Mouse (Mus musculus) MEL (cell line): Measurements from ENCODE around the gene D030056L22Rik. TPM values are rescaled to one million over a fixed set of nuclear protein-coding genes. Genes with fewer than 3 reads are reported as not detected.

ENCODE experiments used
- DNase-seq: peaks from one replicate; pipeline ENCODE4 v3.0.0; 2011; ENCODE audit warnings: low read depth, low spot score
- H3K27ac ChIP-seq: 2 replicates; pipeline ENCODE4 v1.5.1; 2012; ENCODE audit warnings: low read depth, mild to moderate bottlenecking, control low read depth, low read length, moderate library complexity; ENCODE audit not compliant: control insufficient read depth
- H3K27me3 ChIP-seq, 2 experiments: fragments of 150-350 bp in 1 of 2; sonication (generic) in 1 of 2; 2 replicates each; pipeline ENCODE4 v1.6.1; 2012; ENCODE audit warnings: low read length in 2 of 2, mild to moderate bottlenecking in 2 of 2, improper control_type of control experiment in 1 of 2, moderate library complexity in 1 of 2; ENCODE audit not compliant: insufficient read depth in 2 of 2, control insufficient read depth in 1 of 2
- H3K36me3 ChIP-seq, 2 experiments: 2 replicates each; pipeline ENCODE4 v1.6.1; 2012 to 2014; ENCODE audit warnings: low read length in 2 of 2, improper control_type of control experiment in 1 of 2, inconsistent platforms in 1 of 2, mild to moderate bottlenecking in 1 of 2; ENCODE audit not compliant: insufficient read depth in 2 of 2, control insufficient read depth in 1 of 2
- H3K4me1 ChIP-seq, 2 experiments: fragments of 150-350 bp in 1 of 2; sonication (generic) in 1 of 2; 2 replicates each; pipeline ENCODE4 v1.6.1; 2012; ENCODE audit warnings: low read length in 2 of 2, improper control_type of control experiment in 1 of 2, mild to moderate bottlenecking in 1 of 2; ENCODE audit not compliant: insufficient read depth in 2 of 2, control insufficient read depth in 1 of 2
- H3K4me3 ChIP-seq, 2 experiments: fragments of 150-350 bp in 1 of 2; sonication (generic) in 1 of 2; 2 replicates each; pipeline ENCODE4 v1.5.1; 2012; ENCODE audit warnings: low read depth in 2 of 2, low read length in 2 of 2, mild to moderate bottlenecking in 2 of 2, moderate library complexity in 2 of 2, control low read depth in 1 of 2, improper control_type of control experiment in 1 of 2; ENCODE audit not compliant: control insufficient read depth in 1 of 2, insufficient read depth in 1 of 2
- H3K79me2 ChIP-seq: 2 replicates; pipeline ENCODE4 v1.6.1; 2012; ENCODE audit warnings: mild to moderate bottlenecking, low read length, moderate library complexity; ENCODE audit not compliant: control insufficient read depth, poor library complexity, insufficient read depth
- H3K9ac ChIP-seq: 2 replicates; pipeline ENCODE4 v1.6.1; 2012; ENCODE audit warnings: low read depth, mild to moderate bottlenecking, control low read depth, low read length, moderate library complexity; ENCODE audit not compliant: control insufficient read depth, poor library complexity, severe bottlenecking
- H3K9me3 ChIP-seq: fragments of 150-350 bp; sonication (generic); replicated peaks from 2 replicates; pipeline ENCODE4 v1.6.1; 2012; ENCODE audit warnings: mild to moderate bottlenecking, low read length, improper control_type of control experiment, moderate library complexity; ENCODE audit not compliant: insufficient read depth
- CTCF ChIP-seq, 3 experiments: IDR thresholded peaks in 2 of 3; conservative IDR thresholded peaks in 1 of 3; 2 replicates each; pipeline ENCODE4 v1.5.1; 2011 to 2012; ENCODE audit warnings: low read length in 3 of 3, low read depth in 2 of 3, mild to moderate bottlenecking in 2 of 3, improper control_type of control experiment in 1 of 3, inconsistent platforms in 1 of 3, mixed read lengths in 1 of 3, moderate library complexity in 1 of 3; ENCODE audit not compliant: control insufficient read depth in 1 of 3, insufficient read depth in 1 of 3, poor library complexity in 1 of 3, severe bottlenecking in 1 of 3
- E2F4 ChIP-seq: IDR thresholded peaks from 2 replicates; pipeline ENCODE4 v1.6.1; 2011; ENCODE audit warnings: low read depth, low read length, improper control_type of control experiment, borderline replicate concordance
- EP300 ChIP-seq, 2 experiments: IDR thresholded peaks; 2 replicates each; pipeline ENCODE4 v1.6.1; 2011; ENCODE audit warnings: improper control_type of control experiment in 2 of 2, low read length in 2 of 2, low read depth in 1 of 2, mild to moderate bottlenecking in 1 of 2
- GATA1 ChIP-seq: IDR thresholded peaks from 2 replicates; pipeline ENCODE4 v1.6.1; 2011; ENCODE audit warnings: low read depth, low read length, improper control_type of control experiment
- JUND ChIP-seq: IDR thresholded peaks from 2 replicates; pipeline ENCODE4 v1.6.1; 2011; ENCODE audit warnings: low read depth, mild to moderate bottlenecking, improper control_type of control experiment, low read length
- MYC ChIP-seq: IDR thresholded peaks from 2 replicates; pipeline ENCODE4 v1.6.1; 2011; ENCODE audit warnings: low read depth, mild to moderate bottlenecking, low read length, improper control_type of control experiment, moderate library complexity
- RAD21 ChIP-seq: IDR thresholded peaks from 2 replicates; pipeline ENCODE4 v1.6.1; 2011; ENCODE audit warnings: mild to moderate bottlenecking, low read depth, low read length, improper control_type of control experiment
- RCOR1 ChIP-seq: IDR thresholded peaks from 2 replicates; pipeline ENCODE4 v1.6.1; 2012; ENCODE audit warnings: low read depth, mild to moderate bottlenecking, inconsistent platforms, low read length, improper control_type of control experiment
- SMC3 ChIP-seq: IDR thresholded peaks from 2 replicates; pipeline ENCODE4 v1.6.1; 2011; ENCODE audit warnings: low read depth, low read length, improper control_type of control experiment
- TCF12 ChIP-seq: IDR thresholded peaks from 2 replicates; pipeline ENCODE4 v1.6.1; 2014; ENCODE audit warnings: low read depth, mild to moderate bottlenecking, inconsistent platforms, low read length, improper control_type of control experiment, moderate library complexity
- ZC3H11A ChIP-seq: IDR thresholded peaks from 2 replicates; pipeline ENCODE4 v1.6.1; 2012; ENCODE audit warnings: low read depth, mild to moderate bottlenecking, inconsistent platforms, low read length, improper control_type of control experiment
- polyA plus RNA-seq, 2 experiments: library from polyadenylated mRNA; stranded (reverse) in 1 of 2; unstranded in 1 of 2; fragments of >175 nt in 1 of 2; fragments of >200 nt in 1 of 2; gene quantifications; 2 replicates each; pipeline versions ENCODE4 v1.2.1 to v1.2.4; 2012; ENCODE audit warnings: low replicate concordance in 2 of 2, low read depth in 1 of 2; ENCODE audit not compliant: insufficient read length in 2 of 2, insufficient read depth in 1 of 2, missing spikeins in 1 of 2
- total RNA-seq: library from RNA; depleted of rRNA; stranded (reverse); fragments of 300-350 nt; gene quantifications from 2 replicates; pipeline ENCODE4 v1.2.3, GENCODE M21; 2012

The D030056L22Rik gene
- total and polyA plus RNA-seq, 3 experiments, result 27.0 to 29.0 TPM; not detected in 1

GRCm38 (mm10) chr19:18720337-18720736 is 7.3 kb downstream of the D030056L22Rik start:
- no peak overlapping the region for H3K27ac ChIP-seq
- TF ChIP-seq CTCF (IDR thresholded peaks at IDR 0.05 in 2 of 3, conservative IDR thresholded peaks at IDR 0.05 in 1 of 3; ENCODE audit: control insufficient read depth in 1 of 3, insufficient read depth in 1 of 3, low read depth in 2 of 3, low read length in 3 of 3, poor library complexity in 1 of 3, severe bottlenecking in 1 of 3), result peak in 1 of 3 experiments; percentile 4; a peak in 1 of 6 replicates
- TF ChIP-seq GATA1, result no peak
- no peaks in the 10 kb centered on the region for H3K4me1 ChIP-seq
- H3K36me3 ChIP-seq, result peaks cover 9 to 10% of the 10 kb centered on the region in 2 experiments
- no peak overlapping the region for H3K4me3 ChIP-seq
- peaks cover 17% of the 10 kb centered on the region for H3K79me2 ChIP-seq
- no peak for DNase-seq
- H3K9me3 ChIP-seq, result no peaks in the 10 kb centered on the region
- H3K27me3 ChIP-seq, result no peaks in the 10 kb centered on the region
- no peak overlapping the region for H3K9ac ChIP-seq

DNA sequence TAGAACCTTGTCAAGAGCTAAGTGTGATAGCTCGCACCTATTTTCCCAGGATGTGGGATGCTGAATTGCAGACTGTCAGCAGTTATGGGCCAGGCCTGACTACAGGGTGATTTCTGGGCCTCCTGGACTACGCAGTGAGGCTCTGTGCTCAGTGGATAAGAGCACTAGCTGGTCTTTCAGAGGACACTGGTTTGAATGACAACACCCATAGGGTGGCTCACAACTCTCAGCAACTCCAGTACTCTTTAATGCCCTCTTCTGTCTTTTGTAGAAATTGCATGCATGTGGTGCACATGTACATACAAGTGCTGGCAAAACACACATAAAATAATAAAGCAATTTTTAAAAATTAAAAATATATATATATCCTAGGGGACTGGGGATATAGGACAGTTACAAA is 12.2 kb downstream of the D030056L22Rik start:
- TF ChIP-seq E2F4, result no peak
- TF ChIP-seq RAD21, result peak; percentile 23
- TF ChIP-seq CTCF (IDR thresholded peaks at IDR 0.05 in 2 of 3, conservative IDR thresholded peaks at IDR 0.05 in 1 of 3; ENCODE audit: control insufficient read depth in 1 of 3, insufficient read depth in 1 of 3, low read depth in 2 of 3, low read length in 3 of 3, poor library complexity in 1 of 3, severe bottlenecking in 1 of 3), result peak in 2 of 3 experiments; percentile 14 to 42; a peak in 3 of 6 replicates
- TF ChIP-seq ZC3H11A, result 0 out of 2 replicates have a peak, but pooled peaks have one; percentile 7
- TF ChIP-seq SMC3, result peak; percentile 51
- TF ChIP-seq, all 39 proteins: peak for 4
- Histone ChIP-seq H3K79me2 (no peaks in the 10 kb centered on the region), H3K4me3 (no peak overlapping the region), H3K27me3 (no peaks in the 10 kb centered on the region), H3K9me3 (no peaks in the 10 kb centered on the region), H3K36me3 (peaks cover 0 to 5% of the 10 kb centered on the region in 2 experiments; a peak in 1 of 4 replicates), H3K4me1 (peaks cover 2 to 4% of the 10 kb centered on the region in 2 experiments; a peak in 3 of 4 replicates), H3K9ac (no peak overlapping the region), H3K27ac (no peak overlapping the region)
- peak; percentile 67 for DNase-seq

- Histone ChIP-seq H3K4me1 (peaks cover 2 to 11% of the 10 kb centered on the region in 2 experiments; a peak in 3 of 4 replicates), H3K9ac (no peak overlapping the region), H3K4me3 (0 out of 4 replicates have a peak overlapping the region, but pooled peaks of 1 of the 2 experiments have one; percentile 0), H3K36me3 (peaks cover 0 to 12% of the 10 kb centered on the region in 2 experiments; a peak in 2 of 4 replicates), H3K27ac (no peak overlapping the region), H3K27me3 (no peaks in the 10 kb centered on the region), H3K9me3 (no peaks in the 10 kb centered on the region), H3K79me2 (no peaks in the 10 kb centered on the region)
- peak; percentile 71 for DNase-seq
- TF ChIP-seq TCF12 (0 out of 2 replicates have a peak, but pooled peaks have one; percentile 11), E2F4 (no peak), RAD21 (no peak), MYC (0 out of 2 replicates have a peak, but pooled peaks have one; percentile 21), RCOR1 (peak; percentile 47), EP300 (IDR thresholded peaks at IDR 0.05; ENCODE audit: low read depth in 1 of 2, low read length in 2 of 2) (peak; percentile 48 to 68), JUND (peak; percentile 61; the same call in 1 of the 2 replicates), GATA1 (peak; percentile 46; the same call in 1 of the 2 replicates)
Measured at GRCm38 (mm10) chr19:18730255-18730654, 17.3 kb downstream of the D030056L22Rik start.
